Comparison of ENCODE assay signal across 9 mouse cellular contexts in the genomic region with DNA sequence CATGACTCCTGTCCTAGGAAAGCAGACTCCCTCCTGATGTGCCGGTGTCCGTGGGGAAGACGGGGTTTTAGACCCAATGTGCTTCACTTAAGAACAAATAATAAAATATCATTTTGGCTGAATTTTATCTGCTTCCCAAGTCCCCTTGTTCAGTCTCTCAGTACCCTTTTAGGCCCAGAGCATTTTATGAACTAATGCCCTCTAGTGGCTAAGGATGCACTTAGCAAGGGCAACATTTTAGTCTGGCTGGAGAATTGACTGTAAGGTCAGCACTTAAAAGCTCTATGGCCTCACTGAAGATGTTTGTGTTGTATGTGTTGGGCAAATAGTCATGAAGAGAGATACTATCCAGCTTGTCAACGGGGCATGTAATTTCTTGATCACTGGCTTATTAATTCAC.
DNase-seq lines count a peak whose midpoint lies in the region.
"Had no signal": no experiment of that assay in that cellular context is flagged by ENCODE, and none has a peak within 500 bp of the region (broad histone marks: within the 10 kb centered on the region; RNA-seq: fewer than 3 reads in every experiment).

No protein-coding gene starts in this region.

- peak; percentile 3 for DNase-seq in gastrocnemius, adult 18-20 months (ENCODE audit: low spot score)
- DNase-seq in gastrocnemius, postnatal 10 days: no peak
- peak; percentile 1 for DNase-seq in lung, postnatal 14 days
- DNase-seq in lung, postnatal 10 days: no peak
- DNase-seq in embryo, embryonic 9.5 days (ENCODE audit: extremely low spot score): peak; percentile 34
- peak; percentile 1 for DNase-seq in skeletal muscle tissue, adult 2 months (ENCODE audit: low read depth, low spot score)
- DNase-seq in adrenal gland, adult 8-10 months: no peak
- no peak for DNase-seq in layer of hippocampus, postnatal 25 days (ENCODE audit: extremely low spot score in 1 of 2, low spot score in 1 of 2)
- DNase-seq: layer of hippocampus, postnatal 36 days had no signal

Comparison
In these comparisons a context has a peak if more than half of its experiments do, and no peak if none do; other contexts are left out.
1. DNase-seq: peak in gastrocnemius, adult 18-20 months (single experiment), lung, postnatal 14 days (single experiment), embryo, embryonic 9.5 days (single experiment) and skeletal muscle tissue, adult 2 months (single experiment); none in gastrocnemius, postnatal 10 days (single experiment), lung, postnatal 10 days (single experiment), adrenal gland, adult 8-10 months (single experiment) and layer of hippocampus, postnatal 25 days (0 of 2).